Mouse (Mus musculus) splenic B cell, adult 2 months (primary cell): ENCODE measurements around the gene Mark1.

Experiments
- DNase-seq: peaks from one replicate; pipeline ENCODE4 v3.0.0-alpha.2; 2011; ENCODE audit warnings: low read depth, low spot score
- H3K27me3 ChIP-seq: 2 replicates; pipeline ENCODE4 v1.6.1; 2012; ENCODE audit warnings: mild to moderate bottlenecking, low read length, moderate library complexity, mixed read lengths; ENCODE audit not compliant: control insufficient read depth, poor library complexity, insufficient read depth, severe bottlenecking
- H3K36me3 ChIP-seq: 2 replicates; pipeline ENCODE4 v1.6.1; 2012; ENCODE audit warnings: mild to moderate bottlenecking, low read length, moderate library complexity, mixed read lengths; ENCODE audit not compliant: control insufficient read depth, poor library complexity, insufficient read depth, severe bottlenecking

The Mark1 gene

GRCm38 (mm10) chr1:184886160-184886559, 113.2 kb downstream of the Mark1 start:
- H3K27me3 ChIP-seq: no peaks in the 10 kb centered on the region
- DNase-seq: no peak
- H3K36me3 ChIP-seq: no peaks in the 10 kb centered on the region

- H3K27me3 ChIP-seq: no peaks in the 10 kb centered on the region
- peak; percentile 4 for DNase-seq
Observed at GRCm38 (mm10) chr1:184882281-184883268, 116.8 kb downstream of the Mark1 start, which contains the start of gene C130074G19Rik. Gene C130074G19Rik (minus strand): TSS chr1:184883218.

GRCm38 (mm10) chr1:184881861-184882260, 117.5 kb downstream of the Mark1 start:
- no peaks in the 10 kb centered on the region for H3K27me3 ChIP-seq
- no peaks in the 10 kb centered on the region for H3K36me3 ChIP-seq
- DNase-seq: no peak

More at GRCm38 (mm10) chr1:184882281-184883268, 116.8 kb downstream of the Mark1 start, which contains the start of gene C130074G19Rik:
- H3K36me3 ChIP-seq: no peaks in the 10 kb centered on the region

- no peak for DNase-seq
- H3K27me3 ChIP-seq: no peaks in the 10 kb centered on the region
- no peaks in the 10 kb centered on the region for H3K36me3 ChIP-seq
Observed at GRCm38 (mm10) chr1:184881211-184881610, 118.2 kb downstream of the Mark1 start.

- Histone ChIP-seq H3K27me3 (no peaks in the 10 kb centered on the region), H3K36me3 (no peaks in the 10 kb centered on the region)
- no peak for DNase-seq
Observed at GRCm38 (mm10) chr1:184878860-184879259, 120.5 kb downstream of the Mark1 start.

GRCm38 (mm10) chr1:184877306-184877705, 122.1 kb downstream of the Mark1 start:
- no peak for DNase-seq
- Histone ChIP-seq H3K27me3 (no peaks in the 10 kb centered on the region), H3K36me3 (no peaks in the 10 kb centered on the region)

GRCm38 (mm10) chr1:184873910-184874309, 125.5 kb downstream of the Mark1 start:
- Histone ChIP-seq H3K27me3 (no peaks in the 10 kb centered on the region), H3K36me3 (no peaks in the 10 kb centered on the region)
- no peak for DNase-seq

GRCm38 (mm10) chr1:184872069-184872819, 127.1 kb downstream of the Mark1 start:
- no peak for DNase-seq
- H3K36me3 ChIP-seq: no peaks in the 10 kb centered on the region
- H3K27me3 ChIP-seq: no peaks in the 10 kb centered on the region

- DNase-seq: no peak
- Histone ChIP-seq H3K27me3 (no peaks in the 10 kb centered on the region), H3K36me3 (no peaks in the 10 kb centered on the region)
Observed at GRCm38 (mm10) chr1:184871506-184871905, 127.9 kb downstream of the Mark1 start.

- H3K36me3 ChIP-seq: no peaks in the 10 kb centered on the region
- DNase-seq: no peak
Observed at GRCm38 (mm10) chr1:184870646-184871385, 128.6 kb downstream of the Mark1 start.

GRCm38 (mm10) chr1:184869939-184870565, 129.3 kb downstream of the Mark1 start:
- no peak for DNase-seq
- H3K27me3 ChIP-seq: no peaks in the 10 kb centered on the region
- H3K36me3 ChIP-seq: no peaks in the 10 kb centered on the region

More at GRCm38 (mm10) chr1:184870646-184871385, 128.6 kb downstream of the Mark1 start:
- H3K27me3 ChIP-seq: no peaks in the 10 kb centered on the region

GRCm38 (mm10) chr1:184867640-184868120, 131.7 kb downstream of the Mark1 start:
- no peak for DNase-seq
- no peaks in the 10 kb centered on the region for H3K27me3 ChIP-seq

GRCm38 (mm10) chr1:184864381-184864801, 135.0 kb downstream of the Mark1 start:
- Histone ChIP-seq H3K36me3 (no peaks in the 10 kb centered on the region), H3K27me3 (no peaks in the 10 kb centered on the region)

More at GRCm38 (mm10) chr1:184867640-184868120, 131.7 kb downstream of the Mark1 start:
- H3K36me3 ChIP-seq: no peaks in the 10 kb centered on the region

GRCm38 (mm10) chr1:184862636-184863035, 136.7 kb downstream of the Mark1 start:
- H3K36me3 ChIP-seq: no peaks in the 10 kb centered on the region
- no peaks in the 10 kb centered on the region for H3K27me3 ChIP-seq
- no peak for DNase-seq

More at GRCm38 (mm10) chr1:184864381-184864801, 135.0 kb downstream of the Mark1 start:
- no peak for DNase-seq
